Mouse (Mus musculus): ENCODE data around the gene Fkrp. TPM values are rescaled to one million over a fixed set of nuclear protein-coding genes. Genes with fewer than 3 reads are reported as not detected.

Fkrp gene
- total and polyA plus RNA-seq, 2 experiments from 2014 or later: 50.0 to 81.4 TPM

GRCm38 (mm10) chr7:16775888-16776287, 40.6 kb downstream of the Fkrp start:
- WGBS: 73% methylated on average over 5 of the region's 5 CpGs
- DNase-seq (ENCODE audit: low spot score): no peak

GRCm38 (mm10) chr7:16766443-16766842, 50.1 kb downstream of the Fkrp start:
- TF ChIP-seq CTCF (IDR thresholded peaks at IDR 0.05): no peak
- ATAC-seq (ENCODE audit: low FRiP score) (no peak), DNase-seq (ENCODE audit: low spot score) (no peak)
- H3K9ac ChIP-seq (replicated peaks; ENCODE audit: low read length, poor library complexity, severe bottlenecking): no peak overlapping the region
- no peak overlapping the region for H3K4me3 ChIP-seq (ENCODE audit: low read depth, low read length)
- WGBS: 23% methylated on average over 2 of the region's 2 CpGs
- no peaks in the 10 kb centered on the region for H3K9me3 ChIP-seq (ENCODE audit: low read length)
- no peaks in the 10 kb centered on the region for H3K4me1 ChIP-seq (ENCODE audit: insufficient read depth, low read length)
- H3K36me3 ChIP-seq (ENCODE audit: insufficient read depth, low read length): no peaks in the 10 kb centered on the region
- H3K27me3 ChIP-seq (ENCODE audit: insufficient read depth, low read length): no peaks in the 10 kb centered on the region
- H3K4me2 ChIP-seq (ENCODE audit: low read depth, low read length, poor library complexity, severe bottlenecking): no peak overlapping the region
- H3K27ac ChIP-seq (ENCODE audit: low read depth, low read length): no peak overlapping the region

More at GRCm38 (mm10) chr7:16775888-16776287, 40.6 kb downstream of the Fkrp start:
- no peak for ATAC-seq (ENCODE audit: low FRiP score)
- Histone ChIP-seq H3K4me1 (ENCODE audit: insufficient read depth, low read length) (no peaks in the 10 kb centered on the region), H3K9me3 (ENCODE audit: low read length) (no peaks in the 10 kb centered on the region), H3K4me2 (ENCODE audit: low read depth, low read length, poor library complexity, severe bottlenecking) (no peak overlapping the region), H3K27me3 (ENCODE audit: insufficient read depth, low read length) (no peaks in the 10 kb centered on the region), H3K36me3 (ENCODE audit: insufficient read depth, low read length) (no peaks in the 10 kb centered on the region), H3K27ac (ENCODE audit: low read depth, low read length) (no peak overlapping the region), H3K9ac (replicated peaks; ENCODE audit: low read length, poor library complexity, severe bottlenecking) (no peak overlapping the region), H3K4me3 (ENCODE audit: low read depth, low read length) (no peak overlapping the region)
- no peak for TF ChIP-seq CTCF (IDR thresholded peaks at IDR 0.05)

- Histone ChIP-seq H3K27me3 (ENCODE audit: insufficient read depth, low read length) (no peaks in the 10 kb centered on the region), H3K4me2 (ENCODE audit: low read depth, low read length, poor library complexity, severe bottlenecking) (no peak overlapping the region), H3K36me3 (ENCODE audit: insufficient read depth, low read length) (no peaks in the 10 kb centered on the region), H3K4me3 (ENCODE audit: low read depth, low read length) (no peak overlapping the region), H3K4me1 (ENCODE audit: insufficient read depth, low read length) (no peaks in the 10 kb centered on the region), H3K9ac (replicated peaks; ENCODE audit: low read length, poor library complexity, severe bottlenecking) (no peak overlapping the region), H3K27ac (ENCODE audit: low read depth, low read length) (no peak overlapping the region), H3K9me3 (ENCODE audit: low read length) (no peaks in the 10 kb centered on the region)
- DNase-seq (ENCODE audit: low spot score) (no peak), ATAC-seq (ENCODE audit: low FRiP score) (no peak)
- no peak for TF ChIP-seq CTCF (IDR thresholded peaks at IDR 0.05)
- 83% methylated on average over 7 of the region's 7 CpGs for WGBS
These were observed 52.9 kb downstream of the Fkrp start for GRCm38 (mm10) chr7:16763463-16764218.

GRCm38 (mm10) chr7:16761630-16762029, 54.9 kb downstream of the Fkrp start:
- no peak for TF ChIP-seq CTCF (IDR thresholded peaks at IDR 0.05)
- no peak overlapping the region for H3K4me2 ChIP-seq (ENCODE audit: low read depth, low read length, poor library complexity, severe bottlenecking)
- no peaks in the 10 kb centered on the region for H3K9me3 ChIP-seq (ENCODE audit: low read length)
- H3K4me3 ChIP-seq (ENCODE audit: low read depth, low read length): no peak overlapping the region
- 55% methylated on average over 4 of the region's 5 CpGs for WGBS
- ATAC-seq (ENCODE audit: low FRiP score) (no peak), DNase-seq (ENCODE audit: low spot score) (no peak)
- H3K27me3 ChIP-seq (ENCODE audit: insufficient read depth, low read length): no peaks in the 10 kb centered on the region
- no peaks in the 10 kb centered on the region for H3K4me1 ChIP-seq (ENCODE audit: insufficient read depth, low read length)
- no peaks in the 10 kb centered on the region for H3K36me3 ChIP-seq (ENCODE audit: insufficient read depth, low read length)
- no peak overlapping the region for H3K9ac ChIP-seq (replicated peaks; ENCODE audit: low read length, poor library complexity, severe bottlenecking)
- H3K27ac ChIP-seq (ENCODE audit: low read depth, low read length): no peak overlapping the region

- ATAC-seq (ENCODE audit: low FRiP score): no peak
- DNase-seq (ENCODE audit: low spot score): no peak
These were observed 55.5 kb downstream of the Fkrp start for GRCm38 (mm10) chr7:16761005-16761481.

GRCm38 (mm10) chr7:16760292-16760691, 56.2 kb downstream of the Fkrp start:
- WGBS: 30% methylated on average over 8 of the region's 8 CpGs

More at GRCm38 (mm10) chr7:16761005-16761481, 55.5 kb downstream of the Fkrp start:
- H3K4me3 ChIP-seq (ENCODE audit: low read depth, low read length): no peak overlapping the region
- WGBS: 53% methylated on average over 10 of the region's 10 CpGs
- no peak overlapping the region for H3K27ac ChIP-seq (ENCODE audit: low read depth, low read length)
- no peaks in the 10 kb centered on the region for H3K27me3 ChIP-seq (ENCODE audit: insufficient read depth, low read length)
- no peaks in the 10 kb centered on the region for H3K4me1 ChIP-seq (ENCODE audit: insufficient read depth, low read length)
- no peak overlapping the region for H3K9ac ChIP-seq (replicated peaks; ENCODE audit: low read length, poor library complexity, severe bottlenecking)
- no peak overlapping the region for H3K4me2 ChIP-seq (ENCODE audit: low read depth, low read length, poor library complexity, severe bottlenecking)
- no peaks in the 10 kb centered on the region for H3K36me3 ChIP-seq (ENCODE audit: insufficient read depth, low read length)
- no peak for TF ChIP-seq CTCF (IDR thresholded peaks at IDR 0.05)
- no peaks in the 10 kb centered on the region for H3K9me3 ChIP-seq (ENCODE audit: low read length)

More at GRCm38 (mm10) chr7:16760292-16760691, 56.2 kb downstream of the Fkrp start:
- no peak overlapping the region for H3K4me3 ChIP-seq (ENCODE audit: low read depth, low read length)
- no peak for ATAC-seq (ENCODE audit: low FRiP score)
- no peak overlapping the region for H3K4me2 ChIP-seq (ENCODE audit: low read depth, low read length, poor library complexity, severe bottlenecking)
- H3K36me3 ChIP-seq (ENCODE audit: insufficient read depth, low read length): no peaks in the 10 kb centered on the region
- no peak for DNase-seq (ENCODE audit: low spot score)
- H3K4me1 ChIP-seq (ENCODE audit: insufficient read depth, low read length): no peaks in the 10 kb centered on the region
- H3K9me3 ChIP-seq (ENCODE audit: low read length): no peaks in the 10 kb centered on the region
- H3K27me3 ChIP-seq (ENCODE audit: insufficient read depth, low read length): no peaks in the 10 kb centered on the region
- no peak for TF ChIP-seq CTCF (IDR thresholded peaks at IDR 0.05)
- no peak overlapping the region for H3K27ac ChIP-seq (ENCODE audit: low read depth, low read length)
- H3K9ac ChIP-seq (replicated peaks; ENCODE audit: low read length, poor library complexity, severe bottlenecking): no peak overlapping the region

Other genes starting within 250 kb of the Fkrp start
- 157 and 177 TPM in 2 replicates for gene Arhgap35, start 201.7 kb downstream of the Fkrp start, total RNA-seq (2014; rRNA removed)
- gene Arhgap35, start 201.7 kb downstream of the Fkrp start, polyA plus RNA-seq (2015; fragmentation: Nextera tagmentation; extraction: Ambion mirVana): 25.3 and 26.9 TPM in 2 replicates
- not detected in 2 replicates for gene Ceacam15, start 141.0 kb downstream of the Fkrp start, total RNA-seq (2014; rRNA removed)
- not detected in 2 replicates for gene Ceacam15, start 141.0 kb downstream of the Fkrp start, polyA plus RNA-seq (2015; fragmentation: Nextera tagmentation; extraction: Ambion mirVana)
- gene Ceacam9, start 94.8 kb downstream of the Fkrp start, total RNA-seq (2014; rRNA removed): not detected in 2 replicates
- gene Ceacam9, start 94.8 kb downstream of the Fkrp start, polyA plus RNA-seq (2015; fragmentation: Nextera tagmentation; extraction: Ambion mirVana): 0.21 and 0.39 TPM in 2 replicates
- gene Ap2s1, start 78.3 kb downstream of the Fkrp start, total RNA-seq (2014; rRNA removed): 516 and 573 TPM in 2 replicates
- gene Ap2s1, start 78.3 kb downstream of the Fkrp start, polyA plus RNA-seq (2015; fragmentation: Nextera tagmentation; extraction: Ambion mirVana): 556 and 589 TPM in 2 replicates
- gene Slc1a5, start 35.4 kb downstream of the Fkrp start, total RNA-seq (2014; rRNA removed): 15.2 and 20.1 TPM in 2 replicates
- 8.9 and 9.2 TPM in 2 replicates for gene Slc1a5, start 35.4 kb downstream of the Fkrp start, polyA plus RNA-seq (2015; fragmentation: Nextera tagmentation; extraction: Ambion mirVana)
- gene Strn4, start 843 bp downstream of the Fkrp start, total RNA-seq (2014; rRNA removed): 252 and 291 TPM in 2 replicates
- gene Strn4, start 843 bp downstream of the Fkrp start, polyA plus RNA-seq (2015; fragmentation: Nextera tagmentation; extraction: Ambion mirVana): 156 and 165 TPM in 2 replicates
- 3.2 and 4.9 TPM in 2 replicates for gene Prkd2, start 26.2 kb upstream of the Fkrp start, total RNA-seq (2014; rRNA removed)
- gene Prkd2, start 26.2 kb upstream of the Fkrp start, polyA plus RNA-seq (2015; fragmentation: Nextera tagmentation; extraction: Ambion mirVana): 3.9 TPM in 2 replicates
- gene Dact3, start 58.6 kb upstream of the Fkrp start, total RNA-seq (2014; rRNA removed): 86.0 and 107 TPM in 2 replicates
- gene Dact3, start 58.6 kb upstream of the Fkrp start, polyA plus RNA-seq (2015; fragmentation: Nextera tagmentation; extraction: Ambion mirVana): 7.5 and 7.7 TPM in 2 replicates
- 1.9 and 5.2 TPM in 2 replicates for gene Gng8, start 75.1 kb upstream of the Fkrp start, total RNA-seq (2014; rRNA removed)
- gene Gng8, start 75.1 kb upstream of the Fkrp start, polyA plus RNA-seq (2015; fragmentation: Nextera tagmentation; extraction: Ambion mirVana): 12.3 and 15.9 TPM in 2 replicates
- gene Ptgir, start 89.8 kb upstream of the Fkrp start, total RNA-seq (2014; rRNA removed): 0.11 and 0.14 TPM in 2 replicates
- 0.11 TPM in 1 of 2 replicates, not detected in the other for gene Ptgir, start 89.8 kb upstream of the Fkrp start, polyA plus RNA-seq (2015; fragmentation: Nextera tagmentation; extraction: Ambion mirVana)
- 1,835 and 1,985 TPM in 2 replicates for gene Calm3, start 107.4 kb upstream of the Fkrp start, total RNA-seq (2014; rRNA removed)
- gene Calm3, start 107.4 kb upstream of the Fkrp start, polyA plus RNA-seq (2015; fragmentation: Nextera tagmentation; extraction: Ambion mirVana): 467 and 471 TPM in 2 replicates
- gene Pnmal2, start 128.0 kb upstream of the Fkrp start, total RNA-seq (2014; rRNA removed): 155 and 174 TPM in 2 replicates
- 180 and 187 TPM in 2 replicates for gene Pnmal2, start 128.0 kb upstream of the Fkrp start, polyA plus RNA-seq (2015; fragmentation: Nextera tagmentation; extraction: Ambion mirVana)
- gene Pnmal1, start 142.9 kb upstream of the Fkrp start, total RNA-seq (2014; rRNA removed): 41.2 and 54.0 TPM in 2 replicates
- gene Pnmal1, start 142.9 kb upstream of the Fkrp start, polyA plus RNA-seq (2015; fragmentation: Nextera tagmentation; extraction: Ambion mirVana): 64.8 and 65.2 TPM in 2 replicates
- gene Gm42372, start 166.4 kb upstream of the Fkrp start, total RNA-seq (2014; rRNA removed): 48.8 and 49.0 TPM in 2 replicates
- 9.0 and 9.2 TPM in 2 replicates for gene Gm42372, start 166.4 kb upstream of the Fkrp start, polyA plus RNA-seq (2015; fragmentation: Nextera tagmentation; extraction: Ambion mirVana)
- gene Ccdc8, start 176.0 kb upstream of the Fkrp start, total RNA-seq (2014; rRNA removed): 5.5 and 5.8 TPM in 2 replicates
- gene Ccdc8, start 176.0 kb upstream of the Fkrp start, polyA plus RNA-seq (2015; fragmentation: Nextera tagmentation; extraction: Ambion mirVana): 2.0 and 2.5 TPM in 2 replicates
- gene Ppp5c, start 211.2 kb upstream of the Fkrp start, total RNA-seq (2014; rRNA removed): 56.4 and 61.0 TPM in 2 replicates
- 144 and 145 TPM in 2 replicates for gene Ppp5c, start 211.2 kb upstream of the Fkrp start, polyA plus RNA-seq (2015; fragmentation: Nextera tagmentation; extraction: Ambion mirVana)
- 13.6 and 16.9 TPM in 2 replicates for gene Hif3a, start 245.7 kb upstream of the Fkrp start, total RNA-seq (2014; rRNA removed)
- gene Hif3a, start 245.7 kb upstream of the Fkrp start, polyA plus RNA-seq (2015; fragmentation: Nextera tagmentation; extraction: Ambion mirVana): 2.0 and 2.7 TPM in 2 replicates

Measured in midbrain, postnatal 0 days (tissue).